Mouse (Mus musculus) liver, embryonic 16.5 days (tissue): ENCODE measurements around the gene Nmnat1. TPM values are rescaled to one million over a fixed set of nuclear protein-coding genes. Genes with fewer than 3 reads are reported as not detected.
A peak's percentile ranks its signal among the peaks of the same experiment; 100 is the strongest.
"Not testable (repeated sequence)": the region's sequence is repeated elsewhere in the genome, so short reads cannot be mapped to it uniquely, and the experiment has no call there.

Source experiments
- ATAC-seq: fragments of 200-750 bp; cut with Nextera tagmentation; 2 replicates; pipeline ENCODE4 v1.8.0; 2017; ENCODE audit warnings: low read depth, mild to moderate bottlenecking, moderate number of reproducible peaks, moderate library complexity
- H3K27ac ChIP-seq: fragments of 300-500 bp; sonication (generic); 2 replicates; pipeline ENCODE4 v1.5.1; 2014; ENCODE audit warnings: mild to moderate bottlenecking, low read length
- H3K27me3 ChIP-seq: fragments of 300-500 bp; sonication (generic); 2 replicates; pipeline ENCODE4 v1.6.1; 2014; ENCODE audit warnings: low read depth, low read length, mixed read lengths; ENCODE audit not compliant: control insufficient read depth, insufficient read depth
- H3K36me3 ChIP-seq: fragments of 300-500 bp; sonication (generic); 2 replicates; pipeline ENCODE4 v1.6.1; 2014; ENCODE audit warnings: mild to moderate bottlenecking; ENCODE audit not compliant: control insufficient read depth, insufficient read depth
- H3K4me1 ChIP-seq: fragments of 300-500 bp; sonication (generic); 2 replicates; pipeline ENCODE4 v1.6.1; 2014; ENCODE audit warnings: low read depth, low read length, mixed read lengths; ENCODE audit not compliant: control insufficient read depth
- H3K4me2 ChIP-seq: fragments of 300-500 bp; sonication (generic); 2 replicates; pipeline ENCODE4 v1.6.1; 2014; ENCODE audit warnings: low read depth, low read length, mixed read lengths
- H3K4me3 ChIP-seq: fragments of 300-500 bp; sonication (generic); 2 replicates; pipeline ENCODE4 v1.5.1; 2014; ENCODE audit warnings: low read depth, mild to moderate bottlenecking, low read length
- H3K9ac ChIP-seq: fragments of 300-500 bp; sonication (generic); 2 replicates; pipeline ENCODE4 v1.6.1; 2014; ENCODE audit warnings: low read depth, low read length
- H3K9me3 ChIP-seq: fragments of 300-500 bp; sonication (generic); replicated peaks from 2 replicates; pipeline ENCODE4 v1.6.1; 2016; ENCODE audit warnings: low read length; ENCODE audit not compliant: control insufficient read depth
- WGBS: fragments of 180-500 bp; shearing (Covaris S2); extraction: QIAGEN DNeasy Blood & Tissue Kit; methylation state at CpG from one replicate; pipeline ENCODE4 v1.1.7; 2014; ENCODE audit not compliant: insufficient replicate concordance; 5-methylcytosine and 5-hydroxymethylcytosine counted together
- polyA plus RNA-seq: library from polyadenylated mRNA; unstranded; fragments of >200 nt; fragmentation: Nextera tagmentation; extraction: Ambion mirVana; gene quantifications from 2 replicates; pipeline ENCODE4 v1.2.1, GENCODE M21; 2015

Nmnat1 gene
- polyA plus RNA-seq, 1 experiment from 2014 or later: 5.2 TPM

GRCm38 (mm10) chr4:149442436-149442835 is 42.6 kb downstream of the Nmnat1 start:
- no peak overlapping the region for H3K9ac ChIP-seq
- H3K4me1 ChIP-seq: peaks cover 19% of the 10 kb centered on the region
- no peak overlapping the region for H3K27ac ChIP-seq
- H3K4me3 ChIP-seq: no peak overlapping the region
- no peaks in the 10 kb centered on the region for H3K9me3 ChIP-seq
- H3K27me3 ChIP-seq: no peaks in the 10 kb centered on the region
- H3K4me2 ChIP-seq: no peak overlapping the region
- no peaks in the 10 kb centered on the region for H3K36me3 ChIP-seq
- ATAC-seq: no peak
- WGBS: 42% methylated on average over 3 of the region's 3 CpGs

DNA sequence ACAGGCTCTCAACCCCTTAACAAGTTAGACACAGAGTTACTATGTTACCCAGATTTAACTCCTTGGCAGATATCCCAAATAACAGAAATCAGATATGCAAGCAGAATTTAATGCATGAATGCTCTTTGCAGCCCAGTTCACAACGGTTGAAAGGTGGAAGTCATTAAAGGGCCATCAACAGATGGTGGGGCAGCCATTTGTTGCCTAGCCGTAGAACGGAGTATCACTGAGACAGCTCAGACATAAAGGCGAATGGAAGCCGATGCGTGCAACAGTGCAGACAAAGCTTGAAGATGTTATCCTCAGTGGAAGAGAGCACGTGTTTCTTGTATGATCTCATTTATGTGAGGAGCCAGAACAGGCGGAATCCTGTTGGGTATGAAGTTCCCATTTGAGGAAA is 44.4 kb downstream of the Nmnat1 start:
- Histone ChIP-seq H3K9me3 (no peaks in the 10 kb centered on the region), H3K27ac (no peak overlapping the region), H3K4me1 (peaks cover 11% of the 10 kb centered on the region), H3K4me3 (no peak overlapping the region), H3K27me3 (no peaks in the 10 kb centered on the region), H3K36me3 (no peaks in the 10 kb centered on the region), H3K4me2 (no peak overlapping the region), H3K9ac (no peak overlapping the region)
- WGBS: 61% methylated on average over 8 of the region's 8 CpGs
- ATAC-seq: no peak

DNA sequence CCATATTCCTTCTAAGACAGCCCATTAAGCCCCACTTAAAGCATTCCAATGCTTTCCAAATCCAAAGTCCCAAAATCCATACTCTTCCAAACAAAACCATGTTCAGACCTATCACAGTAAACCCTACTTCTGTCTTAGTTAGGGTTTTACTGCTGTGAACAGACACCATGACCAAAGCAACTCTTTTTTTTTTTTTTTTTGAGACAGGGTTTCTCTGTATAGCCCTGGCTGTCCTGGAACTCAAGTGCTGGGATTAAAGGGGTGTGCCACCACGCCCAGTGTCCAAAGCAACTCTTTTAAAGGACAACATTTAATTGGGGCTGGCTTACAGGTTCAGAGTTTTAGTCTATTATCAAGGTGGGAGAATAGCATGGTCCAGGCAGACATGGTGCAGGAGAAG is 53.1 kb downstream of the Nmnat1 start:
- H3K36me3 ChIP-seq, H3K4me3 ChIP-seq, H3K27ac ChIP-seq, H3K4me1 ChIP-seq, H3K27me3 ChIP-seq, ATAC-seq, H3K9ac ChIP-seq, H3K4me2 ChIP-seq, H3K9me3 ChIP-seq: not testable (repeated sequence)
- 58% methylated on average over 1 of the region's 1 CpGs for WGBS

DNA sequence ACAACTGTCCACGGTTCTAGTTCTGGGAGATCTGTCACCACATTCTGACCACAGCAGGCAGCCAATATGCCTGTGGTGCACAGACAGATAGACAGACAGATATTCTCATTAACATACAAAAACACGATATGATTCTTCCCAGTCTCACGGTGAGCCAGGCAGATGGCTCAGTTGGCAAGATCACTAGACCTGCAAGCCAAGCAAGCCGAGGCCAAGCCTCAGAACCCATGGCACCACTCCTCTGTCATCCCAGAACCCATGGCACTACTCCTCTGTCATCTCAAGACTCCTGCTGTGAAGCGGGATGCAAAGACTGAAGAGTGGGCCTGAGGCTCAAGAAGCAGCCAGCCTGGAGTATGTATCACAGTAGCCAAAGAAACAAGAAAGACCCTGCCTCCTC is 55.4 kb downstream of the Nmnat1 start:
- H3K36me3 ChIP-seq: no peaks in the 10 kb centered on the region
- peaks cover 7% of the 10 kb centered on the region for H3K4me1 ChIP-seq
- H3K9me3 ChIP-seq: no peaks in the 10 kb centered on the region
- 55% methylated on average over 5 of the region's 5 CpGs for WGBS
- H3K27ac ChIP-seq: no peak overlapping the region
- H3K4me2 ChIP-seq: no peak overlapping the region
- ATAC-seq: no peak
- no peak overlapping the region for H3K9ac ChIP-seq
- H3K4me3 ChIP-seq: no peak overlapping the region
- no peaks in the 10 kb centered on the region for H3K27me3 ChIP-seq

DNA sequence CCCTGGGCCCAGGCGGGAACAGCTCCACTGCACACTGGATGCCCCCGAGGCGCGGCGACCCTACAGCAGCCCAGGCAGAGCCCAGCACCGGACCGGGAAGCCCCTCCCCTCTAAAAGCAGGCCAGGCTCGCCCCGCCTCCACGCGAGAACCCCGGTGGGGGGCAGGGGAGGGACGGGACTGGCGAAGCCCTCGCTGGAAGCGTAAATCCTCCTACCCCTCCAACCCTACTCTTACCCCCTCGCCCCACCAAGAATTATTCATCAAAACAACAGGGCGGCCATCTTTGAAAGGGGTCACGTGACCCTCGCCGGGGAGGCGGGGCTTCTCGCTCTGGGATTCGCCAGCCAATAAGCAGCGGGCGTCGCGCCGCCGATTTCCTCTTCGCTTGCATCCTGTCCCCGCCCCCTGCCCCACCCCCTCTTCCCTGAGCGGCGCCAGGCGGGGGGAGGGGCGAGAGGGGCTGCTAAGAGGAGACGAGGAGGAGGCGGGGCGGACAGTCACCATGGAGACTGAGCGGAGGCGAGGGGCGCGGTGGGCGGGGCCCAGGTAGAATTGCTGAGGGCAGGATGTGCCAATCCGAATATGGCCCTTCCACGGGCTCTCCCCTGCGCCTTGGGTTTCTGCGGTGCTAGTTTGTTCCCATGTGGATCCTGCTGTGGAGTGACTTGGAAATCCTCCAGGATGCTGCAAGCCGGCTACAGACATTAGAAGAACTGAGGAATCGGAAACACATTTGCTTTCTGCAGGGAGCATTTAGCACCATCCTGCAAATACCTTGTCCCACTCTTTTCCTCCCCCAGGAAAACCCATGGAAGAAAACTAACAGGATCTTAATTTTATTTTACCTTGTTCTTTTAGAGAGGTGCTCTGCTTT is 58.4 kb downstream of the Nmnat1 start, which contains the start of gene Ube4b:
Gene Ube4b, minus strand, starts transcription at position 425 of the 875 bp plus-strand sequence.
- peak; percentile 89 for ATAC-seq
- Histone ChIP-seq H3K27ac (peak within 1 kb of the TSS; percentile 90), H3K9me3 (no peaks in the 10 kb centered on the region), H3K9ac (peak within 1 kb of the TSS; percentile 95), H3K27me3 (no peaks in the 10 kb centered on the region), H3K36me3 (no peaks in the 10 kb centered on the region), H3K4me3 (peak within 1 kb of the TSS; percentile 88), H3K4me2 (peak within 1 kb of the TSS; percentile 72), H3K4me1 (peaks cover 8% of the 10 kb centered on the region)
- under 1% methylated on average over 35 of the region's 50 CpGs for WGBS

DNA sequence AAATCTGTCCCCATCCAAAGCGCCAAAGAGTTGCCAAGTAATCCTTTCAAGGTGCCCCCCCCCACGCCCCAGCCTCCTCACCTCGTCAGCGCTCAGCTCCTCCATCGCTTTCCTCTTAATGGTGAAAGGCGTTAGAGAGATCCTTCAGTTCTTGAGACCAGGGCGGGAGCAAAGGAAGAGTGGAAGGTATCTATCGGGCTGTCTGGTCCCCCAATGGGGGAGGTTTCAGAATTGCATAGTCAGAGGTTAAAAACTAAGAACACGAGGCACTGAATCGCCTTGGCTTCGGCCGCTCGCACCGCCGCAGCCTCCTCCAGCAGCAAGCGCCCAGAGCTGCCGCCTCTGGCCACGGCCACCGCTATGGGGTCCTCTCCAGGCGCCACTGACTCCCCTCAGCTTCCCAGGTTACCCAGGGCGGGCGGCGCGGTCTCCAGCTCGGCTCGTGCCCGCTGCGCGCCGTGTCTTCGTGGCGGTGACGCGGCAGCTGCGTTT is 59.2 kb downstream of the Nmnat1 start:
- Histone ChIP-seq H3K4me3 (peak overlapping the region; percentile 88), H3K9me3 (no peaks in the 10 kb centered on the region), H3K4me1 (peaks cover 8% of the 10 kb centered on the region), H3K9ac (peak overlapping the region; percentile 95), H3K27me3 (no peaks in the 10 kb centered on the region), H3K27ac (peak overlapping the region; percentile 90), H3K4me2 (peak overlapping the region; percentile 72), H3K36me3 (no peaks in the 10 kb centered on the region)
- peak; percentile 58 for ATAC-seq
- WGBS: 0% methylated on average over 35 of the region's 35 CpGs

GRCm38 (mm10) chr4:149424755-149425154 is 60.2 kb downstream of the Nmnat1 start:
- Histone ChIP-seq H3K9me3 (no peaks in the 10 kb centered on the region), H3K36me3 (no peaks in the 10 kb centered on the region), H3K27ac (no peak overlapping the region), H3K27me3 (no peaks in the 10 kb centered on the region), H3K4me1 (peaks cover 8% of the 10 kb centered on the region), H3K4me2 (peak overlapping the region; percentile 72), H3K9ac (peak overlapping the region; percentile 3; the same call in 1 of the 2 replicates), H3K4me3 (peak overlapping the region; percentile 45)
- no peak for ATAC-seq
- WGBS: 12% methylated on average over 9 of the region's 9 CpGs

GRCm38 (mm10) chr4:149417854-149418365 is 67.1 kb downstream of the Nmnat1 start:
- 70% methylated on average over 5 of the region's 5 CpGs for WGBS
- ATAC-seq: no peak
- H3K4me3 ChIP-seq: no peak overlapping the region
- no peaks in the 10 kb centered on the region for H3K9me3 ChIP-seq
- no peaks in the 10 kb centered on the region for H3K36me3 ChIP-seq
- no peak overlapping the region for H3K27ac ChIP-seq
- no peaks in the 10 kb centered on the region for H3K27me3 ChIP-seq
- H3K4me2 ChIP-seq: no peak overlapping the region
- peaks cover 12% of the 10 kb centered on the region for H3K4me1 ChIP-seq
- H3K9ac ChIP-seq: no peak overlapping the region
